Mouse (Mus musculus): ENCODE measurements around the gene Gm49396. TPM values are rescaled to one million over a fixed set of nuclear protein-coding genes. Genes with fewer than 3 reads are reported as not detected.

The Gm49396 gene
- polyA plus RNA-seq, 1 experiment: 7.9 TPM

DNA sequence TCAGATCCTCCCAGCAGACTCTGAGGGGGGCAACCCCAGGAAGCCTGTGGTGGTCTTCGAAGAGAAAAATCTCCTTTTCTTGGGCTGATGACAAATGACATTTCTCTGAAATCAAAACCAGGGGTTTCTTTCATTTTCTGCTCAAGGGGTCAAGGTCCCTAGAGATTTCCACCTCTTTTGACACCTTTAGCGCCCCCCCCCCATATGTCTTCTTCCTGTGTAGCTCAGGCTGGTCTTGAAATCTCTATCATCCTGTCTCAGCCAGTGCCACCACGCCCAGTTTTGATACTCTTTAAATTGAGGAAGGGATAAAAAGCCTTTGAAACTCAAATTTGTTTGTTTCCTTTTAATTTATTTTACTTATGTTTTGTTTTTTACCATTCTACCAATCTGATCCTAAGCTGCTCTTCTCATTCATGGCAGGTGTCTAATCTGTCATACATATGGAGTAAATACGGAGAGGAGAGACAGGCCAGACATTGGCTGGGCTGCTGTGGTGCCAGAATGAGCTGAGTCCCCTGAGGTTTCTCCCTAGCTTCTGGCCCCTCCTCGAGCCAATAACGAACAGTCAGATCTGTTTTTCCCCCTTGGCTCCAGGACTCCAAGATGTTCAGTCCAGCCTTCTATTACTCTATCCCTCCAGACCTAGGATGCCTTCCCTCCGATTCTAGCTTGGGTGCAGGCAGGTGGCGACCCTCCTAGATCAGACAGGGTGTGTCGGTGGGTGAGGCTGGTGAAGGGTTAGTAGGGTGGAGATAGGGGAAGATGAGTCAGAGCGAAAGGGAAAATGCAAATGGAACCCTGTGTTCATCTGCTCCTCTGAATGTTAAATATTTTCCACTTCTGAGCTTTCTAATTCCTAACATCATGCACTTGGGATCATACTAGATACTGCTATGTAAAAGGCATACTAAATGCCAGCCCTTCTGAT lies 30.7 kb downstream of the Gm49396 start:
- no peak overlapping the region for H3K27ac ChIP-seq (ENCODE audit: insufficient read depth, low read depth, low read length)
- TF ChIP-seq CTCF (IDR thresholded peaks at IDR 0.05; ENCODE audit: low read depth, low read length): no peak
- no peak for TF ChIP-seq POLR2A (IDR thresholded peaks at IDR 0.05; ENCODE audit: borderline replicate concordance, low read depth, low read length)
- H3K4me3 ChIP-seq (ENCODE audit: insufficient read depth, low read length): no peak overlapping the region
- peaks cover 39% of the 10 kb centered on the region for H3K4me1 ChIP-seq (ENCODE audit: control insufficient read depth, insufficient read depth, low read length)

DNA sequence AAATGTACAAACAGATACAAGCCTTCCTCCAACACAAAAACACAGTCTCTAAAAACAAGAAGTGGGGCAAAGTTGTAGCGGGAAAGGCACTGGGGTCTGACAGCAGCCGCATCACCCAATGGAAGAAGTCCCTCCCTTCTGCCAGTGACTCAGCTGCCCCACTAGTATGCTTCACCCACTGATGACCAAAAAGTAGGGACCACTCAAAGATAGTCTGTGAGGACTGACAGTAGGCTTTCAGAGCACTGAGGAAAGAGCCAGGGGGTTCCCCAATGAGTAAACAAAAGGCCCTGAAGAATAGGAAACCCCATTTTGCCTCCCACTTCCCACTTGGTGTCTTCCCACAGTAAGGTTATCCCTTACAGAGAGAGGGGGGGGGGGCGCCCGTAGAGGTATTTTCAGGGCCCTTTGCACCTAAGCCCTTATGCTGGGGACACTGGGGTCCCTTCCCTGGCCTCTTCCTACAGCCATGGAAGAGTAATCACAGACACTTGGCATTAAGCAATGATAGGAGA lies 31.4 kb downstream of the Gm49396 start:
- TF ChIP-seq CTCF (IDR thresholded peaks at IDR 0.05; ENCODE audit: low read depth, low read length) (no peak), POLR2A (IDR thresholded peaks at IDR 0.05; ENCODE audit: borderline replicate concordance, low read depth, low read length) (no peak)
- H3K4me1 ChIP-seq (ENCODE audit: control insufficient read depth, insufficient read depth, low read length): peaks cover 39% of the 10 kb centered on the region
- H3K27ac ChIP-seq (ENCODE audit: insufficient read depth, low read depth, low read length): no peak overlapping the region
- H3K4me3 ChIP-seq (ENCODE audit: insufficient read depth, low read length): no peak overlapping the region

DNA sequence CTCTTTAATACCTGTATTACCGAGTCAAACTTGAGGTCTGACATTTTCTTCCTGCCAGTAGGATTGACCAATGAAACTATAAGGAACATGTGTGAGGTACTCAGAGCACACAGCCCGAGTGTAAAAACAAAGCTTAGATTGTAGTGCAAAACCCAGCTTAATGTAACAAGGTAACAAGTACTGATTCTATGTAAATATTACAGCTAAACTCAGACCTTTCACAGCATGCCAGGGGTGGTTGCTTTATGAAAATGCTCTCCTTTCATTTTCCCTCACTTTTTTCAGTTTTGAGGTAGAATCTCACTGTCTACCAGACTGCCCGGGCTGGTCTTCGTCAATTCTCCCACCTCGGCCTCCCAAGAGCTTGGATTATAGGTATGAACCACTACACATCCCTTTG lies 32.9 kb downstream of the Gm49396 start:
- H3K27ac ChIP-seq (ENCODE audit: insufficient read depth, low read depth, low read length): no peak overlapping the region
- TF ChIP-seq CTCF (IDR thresholded peaks at IDR 0.05; ENCODE audit: low read depth, low read length): no peak
- no peak for TF ChIP-seq POLR2A (IDR thresholded peaks at IDR 0.05; ENCODE audit: borderline replicate concordance, low read depth, low read length)
- peaks cover 39% of the 10 kb centered on the region for H3K4me1 ChIP-seq (ENCODE audit: control insufficient read depth, insufficient read depth, low read length)
- H3K4me3 ChIP-seq (ENCODE audit: insufficient read depth, low read length): no peak overlapping the region

DNA sequence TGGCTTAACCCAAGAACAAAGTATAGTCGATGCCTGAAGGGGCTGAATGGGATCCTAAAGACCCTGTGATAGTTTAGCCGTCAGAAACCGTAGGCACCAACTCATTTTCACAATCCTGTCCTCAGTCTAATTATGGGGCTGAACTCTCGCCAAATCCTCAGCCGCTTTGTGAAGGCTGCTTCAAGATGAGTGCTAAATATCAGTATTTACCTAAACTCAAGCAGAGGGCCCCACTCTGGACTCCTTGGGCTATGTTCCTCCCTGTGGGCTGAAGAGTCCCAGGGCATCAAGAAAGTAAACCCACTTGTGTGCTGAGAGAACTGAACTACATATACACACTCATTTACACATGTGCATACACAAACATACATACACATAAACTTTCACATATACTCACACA lies 33.7 kb downstream of the Gm49396 start:
- Histone ChIP-seq H3K4me3 (ENCODE audit: insufficient read depth, low read length) (no peak overlapping the region), H3K27ac (ENCODE audit: insufficient read depth, low read depth, low read length) (no peak overlapping the region), H3K4me1 (ENCODE audit: control insufficient read depth, insufficient read depth, low read length) (peaks cover 35% of the 10 kb centered on the region)
- TF ChIP-seq CTCF (IDR thresholded peaks at IDR 0.05; ENCODE audit: low read depth, low read length) (no peak), POLR2A (IDR thresholded peaks at IDR 0.05; ENCODE audit: borderline replicate concordance, low read depth, low read length) (no peak)

DNA sequence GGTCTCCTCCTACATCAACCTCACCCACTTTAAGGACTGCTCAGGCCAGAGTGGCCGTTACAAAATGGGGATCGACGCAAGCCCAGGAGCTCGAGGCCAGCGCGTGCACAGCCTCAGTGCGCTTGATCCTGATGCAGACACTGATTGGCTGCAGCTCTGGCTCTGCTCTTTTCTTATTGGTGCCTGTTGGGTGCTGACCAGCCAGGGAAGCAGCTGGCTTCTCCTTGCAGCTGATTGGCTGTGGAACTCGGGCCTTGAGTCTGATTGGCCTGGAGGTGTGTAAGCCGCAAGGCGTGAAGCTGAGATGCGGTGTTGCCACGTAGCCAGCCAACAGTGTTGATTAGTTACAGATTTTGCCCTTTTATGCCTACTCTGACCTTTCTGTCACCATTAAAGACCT lies 35.6 kb downstream of the Gm49396 start, which contains the start of gene Zbtb32:
Gene Zbtb32, minus strand, starts transcription at position 124 of the 400 bp plus-strand sequence.
- no peak within 1 kb of the TSS for H3K27ac ChIP-seq (ENCODE audit: insufficient read depth, low read depth, low read length)
- no peak for TF ChIP-seq POLR2A (IDR thresholded peaks at IDR 0.05; ENCODE audit: borderline replicate concordance, low read depth, low read length)
- TF ChIP-seq CTCF (IDR thresholded peaks at IDR 0.05; ENCODE audit: low read depth, low read length): no peak
- peaks cover 17% of the 10 kb centered on the region for H3K4me1 ChIP-seq (ENCODE audit: control insufficient read depth, insufficient read depth, low read length)
- no peak within 1 kb of the TSS for H3K4me3 ChIP-seq (ENCODE audit: insufficient read depth, low read length)

DNA sequence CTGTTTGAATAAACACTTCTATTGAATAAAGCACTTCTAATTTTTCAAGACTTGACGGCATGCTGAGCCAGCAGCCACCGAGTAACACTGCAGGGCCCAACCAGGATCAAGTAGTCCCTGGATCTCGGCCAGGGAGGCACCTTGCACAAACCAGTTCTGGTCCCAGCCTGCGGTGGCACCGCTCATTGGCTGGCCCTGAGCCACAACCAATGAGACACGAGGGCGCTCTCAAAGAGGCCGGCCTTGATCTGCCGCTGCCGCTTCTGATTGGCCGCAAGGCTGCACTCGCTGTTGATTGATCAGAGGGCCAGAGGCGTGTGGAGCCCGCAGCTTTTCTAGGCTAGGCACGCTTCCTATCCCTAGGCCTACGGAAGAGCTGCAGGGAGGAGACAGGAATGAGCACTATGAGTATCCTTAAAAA lies 36.8 kb downstream of the Gm49396 start:
- Histone ChIP-seq H3K27ac (ENCODE audit: insufficient read depth, low read depth, low read length) (no peak overlapping the region), H3K4me3 (ENCODE audit: insufficient read depth, low read length) (no peak overlapping the region), H3K4me1 (ENCODE audit: control insufficient read depth, insufficient read depth, low read length) (peaks cover 6% of the 10 kb centered on the region)
- TF ChIP-seq CTCF (IDR thresholded peaks at IDR 0.05; ENCODE audit: low read depth, low read length) (no peak), POLR2A (IDR thresholded peaks at IDR 0.05; ENCODE audit: borderline replicate concordance, low read depth, low read length) (no peak)

DNA sequence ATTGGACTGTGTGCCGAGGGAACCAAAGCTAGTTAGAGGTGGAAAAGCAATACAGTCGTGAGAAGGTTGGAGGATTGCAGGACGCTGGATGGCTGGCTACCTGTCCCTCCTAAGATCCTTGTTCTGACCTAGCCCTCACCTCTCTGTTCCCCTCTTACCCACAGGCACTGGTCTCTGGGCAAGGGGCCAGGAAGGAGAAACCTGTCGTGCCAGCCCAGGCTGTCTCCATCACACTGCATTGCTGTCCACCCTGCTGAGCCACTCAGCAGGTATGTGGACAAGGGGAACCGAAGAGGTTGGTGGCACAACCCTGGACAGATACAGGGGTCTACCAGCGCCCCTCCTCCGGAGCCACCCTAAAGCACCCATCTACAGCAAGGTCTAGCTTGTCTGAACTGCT lies 37.5 kb downstream of the Gm49396 start:
- Histone ChIP-seq H3K27ac (ENCODE audit: insufficient read depth, low read depth, low read length) (no peak overlapping the region), H3K4me3 (ENCODE audit: insufficient read depth, low read length) (no peak overlapping the region)
- TF ChIP-seq POLR2A (IDR thresholded peaks at IDR 0.05; ENCODE audit: borderline replicate concordance, low read depth, low read length) (no peak), CTCF (IDR thresholded peaks at IDR 0.05; ENCODE audit: low read depth, low read length) (no peak)

DNA sequence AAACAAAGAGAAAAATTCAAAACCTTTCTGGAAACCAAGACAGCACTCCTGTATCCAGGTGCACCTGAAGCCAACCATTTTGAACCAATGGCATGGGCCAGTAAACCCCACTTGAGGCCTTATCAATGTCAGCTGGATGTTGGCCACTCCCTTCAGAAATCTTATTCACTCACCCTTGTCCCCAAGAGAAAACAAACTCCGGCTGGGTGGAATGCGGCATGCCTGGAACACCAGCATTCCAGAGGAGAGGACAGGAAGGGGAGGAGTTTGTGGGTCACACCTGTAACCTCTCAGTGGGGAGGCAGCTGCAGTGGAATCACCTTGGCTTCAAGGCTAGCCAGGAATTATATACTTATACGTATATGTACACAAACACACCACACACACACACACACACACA lies 39.4 kb downstream of the Gm49396 start:
- TF ChIP-seq POLR2A (IDR thresholded peaks at IDR 0.05; ENCODE audit: borderline replicate concordance, low read depth, low read length): no peak
- TF ChIP-seq CTCF (IDR thresholded peaks at IDR 0.05; ENCODE audit: low read depth, low read length): no peak
- no peak overlapping the region for H3K4me3 ChIP-seq (ENCODE audit: insufficient read depth, low read length)
- H3K4me1 ChIP-seq (ENCODE audit: control insufficient read depth, insufficient read depth, low read length): 0 out of 2 replicates have a peak, but pooled peaks cover 4% of the 10 kb centered on the region
- H3K27ac ChIP-seq (ENCODE audit: insufficient read depth, low read depth, low read length): no peak overlapping the region

More for the DNA sequence above, 37.5 kb downstream of the Gm49396 start:
- 0 out of 2 replicates have a peak, but pooled peaks cover 4% of the 10 kb centered on the region for H3K4me1 ChIP-seq (ENCODE audit: control insufficient read depth, insufficient read depth, low read length)

DNA sequence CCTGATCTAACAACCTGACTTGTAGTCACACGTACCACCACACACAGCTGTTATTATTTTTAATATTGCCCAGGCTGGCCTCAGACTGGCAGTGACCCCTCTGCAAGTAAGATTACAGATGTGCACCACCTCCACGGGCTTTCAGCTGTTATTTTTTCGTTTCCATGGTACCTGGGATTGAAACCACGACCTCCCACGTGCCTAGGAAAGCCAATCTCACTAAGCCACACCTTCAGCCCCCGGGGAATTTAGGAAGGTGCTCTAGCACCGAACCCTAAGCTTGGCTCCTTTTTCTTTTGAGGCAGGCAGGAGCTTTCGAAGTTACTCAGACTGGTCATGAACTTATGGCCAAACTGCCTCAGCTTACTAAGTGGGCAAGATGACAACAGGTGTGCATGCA lies 41.3 kb downstream of the Gm49396 start:
- no peak overlapping the region for H3K27ac ChIP-seq (ENCODE audit: insufficient read depth, low read depth, low read length)
- TF ChIP-seq POLR2A (IDR thresholded peaks at IDR 0.05; ENCODE audit: borderline replicate concordance, low read depth, low read length) (no peak), CTCF (IDR thresholded peaks at IDR 0.05; ENCODE audit: low read depth, low read length) (no peak)
- H3K4me1 ChIP-seq (ENCODE audit: control insufficient read depth, insufficient read depth, low read length): 0 out of 2 replicates have a peak, but pooled peaks cover 4% of the 10 kb centered on the region
- H3K4me3 ChIP-seq (ENCODE audit: insufficient read depth, low read length): no peak overlapping the region

DNA sequence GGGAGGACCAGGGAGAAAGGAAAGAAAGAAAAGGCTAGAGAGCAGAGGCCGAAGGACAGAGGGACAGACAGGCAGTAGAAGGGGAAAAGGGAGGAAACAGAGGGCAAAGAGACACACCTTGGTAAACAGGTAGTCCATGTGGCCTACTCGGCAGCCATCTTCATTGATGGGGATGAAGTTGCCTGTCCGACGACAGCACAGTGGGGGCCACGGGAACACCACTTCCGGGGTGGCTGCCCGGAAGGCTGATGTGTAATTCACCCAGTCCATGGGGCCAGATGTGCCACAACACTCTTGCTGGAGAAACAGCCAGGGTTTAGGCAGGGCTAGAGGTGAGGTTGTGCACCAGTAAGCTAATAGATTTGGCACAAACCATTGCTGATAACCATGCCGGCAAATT lies 41.8 kb downstream of the Gm49396 start:
- TF ChIP-seq POLR2A (IDR thresholded peaks at IDR 0.05; ENCODE audit: borderline replicate concordance, low read depth, low read length) (no peak), CTCF (IDR thresholded peaks at IDR 0.05; ENCODE audit: low read depth, low read length) (no peak)

More for the DNA sequence above, 41.8 kb downstream of the Gm49396 start:
- 0 out of 2 replicates have a peak, but pooled peaks cover 4% of the 10 kb centered on the region for H3K4me1 ChIP-seq (ENCODE audit: control insufficient read depth, insufficient read depth, low read length)
- H3K27ac ChIP-seq (ENCODE audit: insufficient read depth, low read depth, low read length): no peak overlapping the region
- no peak overlapping the region for H3K4me3 ChIP-seq (ENCODE audit: insufficient read depth, low read length)
